Mouse (Mus musculus): ENCODE data around the gene Tal1. TPM values are rescaled to one million over a fixed set of nuclear protein-coding genes. Genes with fewer than 3 reads are reported as not detected.

Tal1 gene
- 61.9 and 80.4 TPM in 2 replicates for polyA plus RNA-seq (2012; rRNA removed)

GRCm38 (mm10) chr4:115056371-115056920, at the start of gene Tal1:
Gene Tal1, plus strand, starts transcription at chr4:115056426.

GRCm38 (mm10) chr4:115088611-115089338, 32.5 kb downstream of the Tal1 start, which contains the start of gene Pdzk1ip1:
Gene Pdzk1ip1, plus strand, starts transcription at chr4:115088708.

Other genes starting within 250 kb of the Tal1 start
- gene Gm12830, start 234.7 kb upstream of the Tal1 start, polyA plus RNA-seq (2012; rRNA removed) = not detected in 2 replicates
- gene Foxd2, start 147.6 kb upstream of the Tal1 start, polyA plus RNA-seq (2012; rRNA removed) = 0.02 TPM in 2 replicates
- gene Foxe3, start 130.4 kb upstream of the Tal1 start, polyA plus RNA-seq (2012; rRNA removed) = not detected in 2 replicates
- gene Cmpk1, start 69.2 kb upstream of the Tal1 start, polyA plus RNA-seq (2012; rRNA removed) = 18.9 and 21.3 TPM in 2 replicates
- gene Stil, start 56.3 kb upstream of the Tal1 start, polyA plus RNA-seq (2012; rRNA removed) = 8.1 and 9.8 TPM in 2 replicates
- gene Pdzk1ip1, start 32.3 kb downstream of the Tal1 start, polyA plus RNA-seq (2012; rRNA removed) = 16.9 and 19.1 TPM in 2 replicates
- gene Cyp4x1, start 77.9 kb downstream of the Tal1 start, polyA plus RNA-seq (2012; rRNA removed) = 0.05 and 0.07 TPM in 2 replicates
- gene Cyp4a29, start 185.7 kb downstream of the Tal1 start, polyA plus RNA-seq (2012; rRNA removed) = not detected in 2 replicates
- not detected in 2 replicates for gene Cyp4a12a, start 242.6 kb downstream of the Tal1 start, polyA plus RNA-seq (2012; rRNA removed)

Measured in liver, embryonic 14 days (tissue).